Comparison of ENCODE assay signal across 13 mouse cellular contexts in the genomic region with DNA sequence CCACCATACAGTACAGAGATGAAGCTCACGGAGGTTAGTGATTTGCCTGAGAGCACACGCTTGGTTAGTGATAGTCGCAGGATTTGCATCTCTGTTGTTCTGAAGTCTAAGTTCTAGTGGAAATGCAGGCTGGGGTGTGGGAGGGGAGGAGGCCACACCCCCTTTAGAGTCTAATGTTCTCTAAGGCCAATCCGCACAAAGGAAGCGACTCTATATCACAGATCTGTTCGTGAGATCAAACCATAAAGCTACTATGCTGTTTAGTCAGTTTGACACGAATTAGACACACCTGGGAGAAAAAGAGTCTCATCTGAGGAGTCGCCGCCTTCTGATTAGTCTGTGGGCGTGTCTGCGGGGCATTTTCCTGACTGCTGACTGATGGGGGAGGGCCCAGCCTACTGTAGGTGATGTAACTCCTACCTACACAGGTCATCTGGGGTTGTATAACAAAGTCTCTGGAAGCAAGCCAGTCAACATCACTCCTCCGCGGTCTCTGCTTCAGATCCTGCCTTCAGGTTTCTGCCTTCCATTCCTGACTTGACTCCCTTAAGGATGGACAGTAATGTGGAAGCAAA. TPM values are rescaled to one million over a fixed set of nuclear protein-coding genes. Genes with fewer than 3 reads are reported as not detected.
A peak's percentile ranks its signal among the peaks of the same experiment; 100 is the strongest.
DNase-seq lines count a peak whose midpoint lies in the region; ATAC-seq and TF ChIP-seq lines count a peak whose summit lies in the region.
"Had no signal": no experiment of that assay in that cellular context is flagged by ENCODE, and none has a peak within 500 bp of the region (broad histone marks: within the 10 kb centered on the region; RNA-seq: fewer than 3 reads in every experiment).

No protein-coding gene starts in this region.

- H3K4me2 ChIP-seq in kidney, postnatal 0 days (ENCODE audit: low read length): peak overlapping the region; percentile 10
- peak overlapping the region; percentile 14; the same call in 1 of the 2 replicates for H3K4me2 ChIP-seq in stomach, embryonic 15.5 days
- H3K4me2 ChIP-seq: embryonic facial prominence, embryonic 12.5 days; forebrain, embryonic 13.5 days; hindbrain, embryonic 15.5 days; midbrain, embryonic 15.5 days had no signal

- DNase-seq in lung, adult 18-20 months: peak; percentile 43 to 63
- no peak for DNase-seq in lung, postnatal 4 days
- peak; percentile 25 for DNase-seq in ZHBTc4 (ENCODE audit: low read depth, low spot score)
- DNase-seq in kidney, postnatal 0 days (ENCODE audit: low spot score): no peak
- DNase-seq in gastrocnemius, adult 8-10 months (ENCODE audit: low spot score in 2 of 2): no peak
- no peak for DNase-seq in cerebellum, adult 18-20 months
- DNase-seq: cerebellum, adult 9-11 months; gastrocnemius, postnatal 10 days had no signal

- H3K4me3 ChIP-seq in kidney, postnatal 0 days (replicated peaks; ENCODE audit: low read depth, low read length): no peak overlapping the region
- no peak overlapping the region for H3K4me3 ChIP-seq in stomach, embryonic 15.5 days (replicated peaks)
- H3K4me3 ChIP-seq: embryonic facial prominence, embryonic 12.5 days; forebrain, embryonic 13.5 days; hindbrain, embryonic 15.5 days; midbrain, embryonic 15.5 days had no signal

- H3K9ac ChIP-seq in kidney, postnatal 0 days (ENCODE audit: low read depth, low read length): no peak overlapping the region
- H3K9ac ChIP-seq in stomach, embryonic 15.5 days: no peak overlapping the region
- H3K9ac ChIP-seq: embryonic facial prominence, embryonic 12.5 days; forebrain, embryonic 13.5 days; hindbrain, embryonic 15.5 days; midbrain, embryonic 15.5 days had no signal

- no peaks in the 10 kb centered on the region for H3K9me3 ChIP-seq in kidney, postnatal 0 days (replicated peaks; ENCODE audit: low read length)
- H3K9me3 ChIP-seq in stomach, embryonic 15.5 days: no peaks in the 10 kb centered on the region
- H3K9me3 ChIP-seq: embryonic facial prominence, embryonic 12.5 days; forebrain, embryonic 13.5 days; hindbrain, embryonic 15.5 days; midbrain, embryonic 15.5 days had no signal

- H3K36me3 ChIP-seq in kidney, postnatal 0 days (ENCODE audit: insufficient read depth, low read length): no peaks in the 10 kb centered on the region
- H3K36me3 ChIP-seq in stomach, embryonic 15.5 days: no peaks in the 10 kb centered on the region
- H3K36me3 ChIP-seq: embryonic facial prominence, embryonic 12.5 days; hindbrain, embryonic 15.5 days; midbrain, embryonic 15.5 days had no signal

- H3K27ac ChIP-seq in kidney, postnatal 0 days: no peak overlapping the region
- H3K27ac ChIP-seq in stomach, embryonic 15.5 days: no peak overlapping the region
- H3K27ac ChIP-seq: embryonic facial prominence, embryonic 12.5 days; forebrain, embryonic 13.5 days; hindbrain, embryonic 15.5 days; midbrain, embryonic 15.5 days had no signal

- 30% methylated on average over 13 of the region's 13 CpGs for WGBS in kidney, postnatal 0 days
- whole genome bisulfite sequencing in stomach, embryonic 15.5 days: 41% methylated on average over 13 of the region's 13 CpGs

- H3K27me3 ChIP-seq in kidney, postnatal 0 days (ENCODE audit: insufficient read depth, low read length): no peaks in the 10 kb centered on the region
- no peaks in the 10 kb centered on the region for H3K27me3 ChIP-seq in stomach, embryonic 15.5 days (replicated peaks)
- H3K27me3 ChIP-seq: embryonic facial prominence, embryonic 12.5 days; forebrain, embryonic 13.5 days; hindbrain, embryonic 15.5 days; midbrain, embryonic 15.5 days had no signal

- H3K4me1 ChIP-seq in kidney, postnatal 0 days (replicated peaks; ENCODE audit: insufficient read depth, low read length): 0 out of 2 replicates have a peak, but pooled peaks cover 4% of the 10 kb centered on the region
- H3K4me1 ChIP-seq in stomach, embryonic 15.5 days: peaks cover 7% of the 10 kb centered on the region
- H3K4me1 ChIP-seq: embryonic facial prominence, embryonic 12.5 days; forebrain, embryonic 13.5 days; hindbrain, embryonic 15.5 days; midbrain, embryonic 15.5 days had no signal

- no peak; the same call in 1 of the 2 replicates for ATAC-seq in kidney, postnatal 0 days (replicated peaks; ENCODE audit: low FRiP score, low read depth)
- peak; percentile 59; the same call in 1 of the 2 replicates for ATAC-seq in stomach, embryonic 15.5 days (ENCODE audit: insufficient read depth, low FRiP score, low read depth)
- ATAC-seq: forebrain, embryonic 13.5 days; midbrain, embryonic 15.5 days had no signal

- TF ChIP-seq CTCF in kidney, postnatal 0 days (IDR thresholded peaks at IDR 0.05; ENCODE audit: low read depth): no peak

RNA-seq across cellular contexts. Expression of a gene that starts 29.2 kb away (rescaled TPM):
- 13.1 and 13.7 TPM in 2 replicates for polyA plus RNA-seq in kidney, postnatal 0 days (2015; fragmentation: Nextera tagmentation; extraction: Ambion mirVana)
- polyA plus RNA-seq in stomach, embryonic 15.5 days (2015; fragmentation: Nextera tagmentation; extraction: Ambion mirVana): 9.0 and 9.2 TPM in 2 replicates
- under 1 TPM in 2 of 4 experiments, not detected in 2; 0.34 to 0.39 TPM for total RNA-seq in gastrocnemius, adult 8-10 months (2022)

Comparison
In these comparisons a context has a peak if more than half of its experiments do, and no peak if none do; other contexts are left out.
1. DNase-seq: peak in lung, adult 18-20 months (2 of 2) and ZHBTc4 (single experiment); none in lung, postnatal 4 days (0 of 2), kidney, postnatal 0 days (single experiment), gastrocnemius, adult 8-10 months (0 of 2) and cerebellum, adult 18-20 months (0 of 2).